Mouse (Mus musculus) stomach, adult 2 months (tissue): ENCODE results near the gene Gm6803. TPM values are rescaled to one million over a fixed set of nuclear protein-coding genes. Genes with fewer than 3 reads are reported as not detected.

Experiments
- polyA plus RNA-seq: library from polyadenylated mRNA; depleted of rRNA; stranded (reverse); fragments of >200 nt; gene quantifications from 2 replicates; pipeline ENCODE4 v1.2.3, GENCODE M21; 2012; rRNA removed

The Gm6803 gene
- polyA plus RNA-seq = not detected in 2 replicates

DNA sequence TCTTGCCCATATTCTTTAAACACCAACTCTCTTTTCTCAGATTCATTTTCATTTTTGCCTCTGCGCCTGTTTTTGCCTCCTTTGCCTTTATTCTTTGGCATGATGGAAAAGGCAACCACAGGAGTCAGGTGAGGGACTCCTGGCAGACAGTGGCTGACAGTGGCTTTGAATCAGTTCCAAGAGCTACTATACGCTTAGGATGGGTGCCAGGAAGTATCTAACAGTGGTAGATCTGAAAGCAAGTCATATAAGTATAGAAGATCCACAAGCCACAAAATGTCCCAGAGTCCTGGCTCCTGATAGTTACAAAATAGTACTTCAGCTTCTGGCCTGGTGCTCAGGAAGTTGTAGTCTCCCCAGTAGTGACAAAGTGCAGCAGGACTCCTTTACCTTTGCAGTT is at the start of gene Gm6803:
Gene Gm6803, minus strand, starts transcription at position 101 of the 400 bp plus-strand sequence.

DNA sequence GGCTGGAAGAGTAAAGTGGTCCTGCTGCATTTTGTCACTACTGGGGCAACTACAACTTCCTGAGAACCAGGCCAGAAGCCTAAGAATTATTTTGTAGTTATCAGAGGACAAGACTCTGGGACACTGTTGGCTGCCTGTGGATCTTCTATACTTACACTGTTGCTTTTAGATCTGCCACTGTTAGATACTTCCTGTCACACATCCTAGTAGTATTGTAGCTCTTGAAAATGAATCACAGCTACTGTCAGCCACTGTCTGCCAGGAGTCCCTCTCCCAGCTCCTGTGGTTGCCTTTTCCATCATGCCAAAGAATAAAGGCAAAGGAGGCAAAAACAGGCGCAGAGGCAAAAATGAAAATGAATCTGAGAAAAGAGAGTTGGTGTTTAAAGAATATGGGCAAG is 8.1 kb upstream of the Gm6803 start, which contains the start of gene Gm2056:
Gene Gm2056, plus strand, starts transcription at position 301 of the 400 bp plus-strand sequence.

DNA sequence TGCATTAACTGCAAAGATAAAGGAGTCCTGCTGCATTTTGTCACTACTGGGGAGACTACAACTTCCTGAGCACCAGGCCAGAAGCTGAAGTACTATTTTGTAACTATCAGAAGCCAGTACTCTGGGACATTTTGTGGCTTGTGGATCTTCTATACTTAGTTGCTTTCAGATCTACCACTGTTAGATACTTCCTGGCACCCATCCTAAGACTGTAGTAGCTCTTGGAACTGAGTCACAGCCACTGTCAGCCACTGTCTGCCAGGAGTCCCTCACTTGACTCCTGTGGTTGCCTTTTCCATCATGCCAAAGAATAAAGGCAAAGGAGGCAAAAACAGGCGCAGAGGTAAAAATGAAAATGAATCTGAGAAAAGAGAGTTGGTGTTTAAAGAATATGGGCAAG is 7.0 kb downstream of the Gm6803 start, which contains the start of gene Gm2075:
Gene Gm2075, plus strand, starts transcription at position 301 of the 400 bp plus-strand sequence.

Other genes with a start within 250 kb of the Gm6803 start
- not detected in 2 replicates for gene Gm21319, start 243.0 kb downstream of the Gm6803 start, polyA plus RNA-seq
- not detected in 2 replicates for gene Gm21936, start 223.3 kb downstream of the Gm6803 start, polyA plus RNA-seq
- not detected in 2 replicates for gene BB287469, start 202.2 kb downstream of the Gm6803 start, polyA plus RNA-seq
- gene Gm2001, start 176.4 kb downstream of the Gm6803 start, polyA plus RNA-seq = not detected in 2 replicates
- gene Gm2016, start 144.7 kb downstream of the Gm6803 start, polyA plus RNA-seq = not detected in 2 replicates
- not detected in 2 replicates for gene Gm2022, start 123.4 kb downstream of the Gm6803 start, polyA plus RNA-seq
- gene Gm2035, start 98.9 kb downstream of the Gm6803 start, polyA plus RNA-seq = not detected in 2 replicates
- gene Gm2042, start 64.7 kb downstream of the Gm6803 start, polyA plus RNA-seq = not detected in 2 replicates
- not detected in 2 replicates for gene Gm2075, start 6.9 kb downstream of the Gm6803 start, polyA plus RNA-seq
- gene Gm2056, start 8.2 kb upstream of the Gm6803 start, polyA plus RNA-seq = not detected in 2 replicates
- not detected in 2 replicates for gene Gm16368, start 64.9 kb upstream of the Gm6803 start, polyA plus RNA-seq
- not detected in 2 replicates for gene Gm10436, start 163.3 kb upstream of the Gm6803 start, polyA plus RNA-seq
- gene Gm8332, start 231.3 kb upstream of the Gm6803 start, polyA plus RNA-seq = not detected in 2 replicates